Mouse (Mus musculus) hindbrain, embryonic 16.5 days (tissue): ENCODE measurements around the gene Olfml3. TPM values are rescaled to one million over a fixed set of nuclear protein-coding genes. Genes with fewer than 3 reads are reported as not detected.

ENCODE experiments used
- ATAC-seq: fragments of 200-750 bp; cut with Nextera tagmentation; 2 replicates; pipeline ENCODE4 v1.8.0; 2017; ENCODE audit warnings: moderate TSS enrichment, moderate library complexity
- H3K27ac ChIP-seq: fragments of 300-500 bp; sonication (generic); 2 replicates; pipeline ENCODE4 v1.5.1; 2014; ENCODE audit warnings: low read depth, mild to moderate bottlenecking, control low read depth, low read length, moderate library complexity
- H3K27me3 ChIP-seq: fragments of 300-500 bp; sonication (generic); replicated peaks from 2 replicates; pipeline ENCODE4 v1.6.1; 2014; ENCODE audit warnings: low read length; ENCODE audit not compliant: control insufficient read depth, insufficient read depth
- H3K36me3 ChIP-seq: fragments of 300-500 bp; sonication (generic); 2 replicates; pipeline ENCODE4 v1.6.1; 2014; ENCODE audit warnings: mild to moderate bottlenecking, low read length, moderate library complexity, mixed read lengths; ENCODE audit not compliant: control insufficient read depth, insufficient read depth
- H3K4me1 ChIP-seq: fragments of 300-500 bp; sonication (generic); 2 replicates; pipeline ENCODE4 v1.6.1; 2014; ENCODE audit warnings: low read depth, low read length; ENCODE audit not compliant: control insufficient read depth, insufficient read depth
- H3K4me2 ChIP-seq: fragments of 300-500 bp; sonication (generic); 2 replicates; pipeline ENCODE4 v1.6.1; 2014; ENCODE audit warnings: mild to moderate bottlenecking, low read length, control low read depth, moderate library complexity
- H3K4me3 ChIP-seq: fragments of 300-500 bp; sonication (generic); 2 replicates; pipeline ENCODE4 v1.5.1; 2014; ENCODE audit warnings: mild to moderate bottlenecking, low read length, control low read depth, moderate library complexity
- H3K9ac ChIP-seq: fragments of 300-500 bp; sonication (generic); 2 replicates; pipeline ENCODE4 v1.6.1; 2014; ENCODE audit warnings: low read depth, mild to moderate bottlenecking, control low read depth, low read length, moderate library complexity
- H3K9me3 ChIP-seq: fragments of 300-500 bp; sonication (generic); 2 replicates; pipeline ENCODE4 v1.6.1; 2014; ENCODE audit warnings: mild to moderate bottlenecking, low read length, moderate library complexity; ENCODE audit not compliant: control insufficient read depth
- WGBS: fragments of 180-500 bp; shearing (Covaris S2); extraction: QIAGEN DNeasy Blood & Tissue Kit; methylation state at CpG from one replicate; pipeline ENCODE4 v1.1.7; 2014; 5-methylcytosine and 5-hydroxymethylcytosine counted together
- polyA plus RNA-seq: library from polyadenylated mRNA; unstranded; fragments of >200 nt; fragmentation: Nextera tagmentation; extraction: Ambion mirVana; gene quantifications from 2 replicates; pipeline ENCODE4 v1.2.1, GENCODE M21; 2015

The Olfml3 gene
- polyA plus RNA-seq, 1 experiment from 2014 or later = 10.0 TPM

DNA sequence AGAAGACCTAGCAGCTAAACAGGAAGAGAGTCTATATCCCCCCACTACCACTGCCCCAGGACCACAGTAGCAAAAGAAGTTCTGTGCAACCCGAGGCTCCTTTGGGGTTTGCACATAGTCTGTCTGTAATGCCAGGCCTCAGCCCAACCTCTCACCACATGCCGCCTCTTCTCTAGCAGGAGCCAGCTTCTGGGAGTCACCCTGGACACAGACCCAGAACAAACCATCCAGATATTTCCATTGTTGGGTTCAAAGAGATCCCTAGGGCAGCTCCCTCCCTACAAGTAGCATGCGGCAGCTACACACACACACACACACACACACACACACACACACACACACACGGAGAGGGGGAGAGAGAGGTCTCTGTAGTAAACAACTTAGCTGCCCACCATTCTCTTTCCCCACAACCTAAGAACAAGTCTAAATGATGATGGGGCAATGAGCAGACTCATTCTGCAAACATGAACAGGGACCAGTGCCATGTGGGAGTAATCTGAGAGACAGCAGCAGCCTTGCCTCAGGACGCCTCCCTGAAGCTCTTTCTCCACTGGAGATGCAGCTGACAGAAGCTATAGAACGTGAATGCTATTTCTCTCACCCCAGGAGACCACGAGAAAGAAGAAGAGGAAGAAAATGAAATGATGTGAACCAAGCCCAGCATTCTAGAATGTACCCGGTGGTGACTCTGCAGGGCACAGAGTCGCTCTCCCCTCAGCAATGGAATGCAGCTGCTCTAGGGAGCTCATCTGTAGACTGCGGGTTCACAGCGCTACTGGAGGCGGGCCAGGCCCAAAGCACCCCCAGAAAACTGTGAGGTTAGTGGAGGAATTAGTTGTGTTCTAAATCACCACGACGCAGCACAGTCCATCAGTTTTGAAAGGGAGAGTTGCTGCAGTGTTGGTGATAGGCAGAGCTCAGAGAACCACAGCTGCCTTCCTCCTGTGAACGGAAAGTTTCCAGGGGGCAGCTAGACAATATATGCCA is 20.7 kb downstream of the Olfml3 start:
- 23% methylated on average over 15 of the region's 15 CpGs for WGBS
- H3K9me3 ChIP-seq = no peaks in the 10 kb centered on the region
- peaks cover 12% of the 10 kb centered on the region for H3K4me1 ChIP-seq
- no peaks in the 10 kb centered on the region for H3K36me3 ChIP-seq
- H3K4me3 ChIP-seq = no peak overlapping the region
- no peak overlapping the region for H3K9ac ChIP-seq
- peak overlapping the region; percentile 39 for H3K27ac ChIP-seq
- no peak overlapping the region for H3K4me2 ChIP-seq
- ATAC-seq = 0 out of 2 replicates have a peak, but pooled peaks have one; percentile 35
- no peaks in the 10 kb centered on the region for H3K27me3 ChIP-seq

DNA sequence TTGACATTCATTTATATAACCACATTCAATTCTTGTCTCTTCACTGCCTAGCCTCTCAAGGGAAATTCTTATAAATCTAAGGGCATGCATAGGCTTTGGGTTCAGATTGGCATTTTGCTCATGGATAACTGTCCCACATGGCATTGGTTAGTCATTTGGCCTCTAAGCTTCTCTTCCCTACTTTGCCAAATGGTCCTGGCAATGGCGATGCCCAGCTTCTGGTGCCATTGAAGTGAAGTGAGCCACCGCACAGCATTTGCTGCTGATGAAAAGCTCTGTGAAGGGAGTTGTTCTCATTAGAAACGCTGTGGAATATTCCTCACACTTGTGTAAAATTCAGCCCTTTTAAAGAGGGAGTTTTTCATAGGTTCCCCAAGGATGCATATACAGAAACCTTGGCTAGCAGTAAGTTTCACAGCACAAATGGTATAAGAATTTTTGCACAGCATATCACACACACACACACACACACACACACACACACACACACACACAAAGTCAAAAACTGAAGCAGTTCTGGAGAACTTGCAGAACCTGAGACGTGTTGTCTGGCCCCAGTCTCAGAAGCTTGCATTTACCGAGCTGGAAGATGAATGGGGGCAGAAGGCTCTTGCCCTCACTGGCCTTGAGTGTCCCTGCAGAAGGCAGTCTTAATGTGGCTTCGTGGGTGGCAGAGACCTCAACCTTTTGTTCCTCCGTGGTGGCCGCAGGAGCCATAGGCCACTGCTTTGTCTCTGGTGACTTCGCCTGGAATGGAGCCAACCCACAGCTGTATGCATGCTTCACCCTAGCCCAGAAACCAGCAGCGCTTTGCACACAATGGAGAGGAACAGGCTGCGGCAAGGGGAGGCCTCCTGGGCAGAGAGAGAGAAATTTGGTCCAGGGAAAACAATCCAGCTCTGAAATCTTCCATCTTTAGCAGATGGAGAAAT is 21.8 kb downstream of the Olfml3 start:
- Histone ChIP-seq H3K4me3 (no peak overlapping the region), H3K27me3 (no peaks in the 10 kb centered on the region), H3K9me3 (no peaks in the 10 kb centered on the region), H3K36me3 (no peaks in the 10 kb centered on the region), H3K27ac (no peak overlapping the region), H3K4me1 (peaks cover 12% of the 10 kb centered on the region), H3K9ac (no peak overlapping the region), H3K4me2 (no peak overlapping the region)
- ATAC-seq = peak; percentile 66
- 21% methylated on average over 11 of the region's 11 CpGs for WGBS

DNA sequence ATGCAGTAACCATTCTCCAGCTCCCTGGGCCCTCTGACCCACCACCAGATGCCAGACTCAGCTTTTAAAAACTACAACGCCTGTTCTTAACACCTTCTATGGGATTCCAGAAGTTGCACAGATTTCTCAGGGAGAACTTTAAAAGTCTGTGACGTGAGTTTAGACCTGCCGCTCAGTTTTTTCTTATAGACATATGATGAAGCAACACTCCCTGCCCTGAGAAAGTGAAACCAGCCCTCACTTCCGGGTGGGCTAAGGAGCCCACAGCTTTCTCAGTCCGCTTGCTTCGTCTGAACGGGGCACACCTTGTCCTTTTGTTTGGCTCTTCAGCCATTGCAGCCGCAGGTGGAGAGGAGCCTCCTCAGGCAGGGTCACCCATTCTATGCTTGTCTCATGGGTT is 22.9 kb downstream of the Olfml3 start:
- Histone ChIP-seq H3K27ac (no peak overlapping the region), H3K4me1 (peaks cover 12% of the 10 kb centered on the region), H3K4me2 (no peak overlapping the region), H3K9ac (no peak overlapping the region), H3K27me3 (no peaks in the 10 kb centered on the region), H3K9me3 (no peaks in the 10 kb centered on the region), H3K4me3 (no peak overlapping the region), H3K36me3 (no peaks in the 10 kb centered on the region)
- ATAC-seq = no peak
- WGBS = 89% methylated on average over 8 of the region's 8 CpGs

DNA sequence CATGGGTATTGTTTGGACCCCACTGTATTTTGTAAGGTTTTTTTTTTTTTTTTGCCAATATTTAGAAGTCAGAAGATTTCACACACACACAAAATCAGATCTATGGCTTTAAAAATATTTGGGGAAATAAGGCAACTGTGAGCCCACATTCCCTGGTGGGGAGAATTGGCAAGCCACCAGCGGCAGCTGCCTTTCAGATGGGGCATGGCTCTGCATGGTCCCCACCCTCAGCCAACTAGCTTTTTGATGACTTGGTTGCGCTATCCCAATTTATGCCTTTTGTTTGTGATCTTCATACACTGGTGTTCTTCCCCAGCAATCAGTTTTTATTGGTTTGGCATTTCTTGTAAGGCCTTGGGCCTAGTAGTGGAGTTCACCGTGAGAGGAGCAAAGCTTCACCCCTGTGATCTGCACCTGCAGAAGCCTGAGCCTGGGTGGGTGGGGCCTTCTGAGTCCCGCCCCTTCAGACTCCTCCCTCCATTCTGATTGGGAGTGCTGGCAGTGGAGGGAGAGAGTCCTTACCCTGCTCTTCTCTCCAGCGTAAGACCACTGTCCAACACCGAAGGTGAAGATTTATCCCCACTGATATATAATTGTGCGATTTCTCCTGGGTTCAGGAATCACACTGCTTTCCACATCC is 23.4 kb downstream of the Olfml3 start:
- Histone ChIP-seq H3K4me1 (peaks cover 12% of the 10 kb centered on the region), H3K27me3 (no peaks in the 10 kb centered on the region), H3K4me2 (no peak overlapping the region), H3K27ac (no peak overlapping the region), H3K4me3 (no peak overlapping the region), H3K9me3 (no peaks in the 10 kb centered on the region), H3K36me3 (no peaks in the 10 kb centered on the region), H3K9ac (no peak overlapping the region)
- WGBS = 69% methylated on average over 7 of the region's 7 CpGs
- ATAC-seq = no peak

DNA sequence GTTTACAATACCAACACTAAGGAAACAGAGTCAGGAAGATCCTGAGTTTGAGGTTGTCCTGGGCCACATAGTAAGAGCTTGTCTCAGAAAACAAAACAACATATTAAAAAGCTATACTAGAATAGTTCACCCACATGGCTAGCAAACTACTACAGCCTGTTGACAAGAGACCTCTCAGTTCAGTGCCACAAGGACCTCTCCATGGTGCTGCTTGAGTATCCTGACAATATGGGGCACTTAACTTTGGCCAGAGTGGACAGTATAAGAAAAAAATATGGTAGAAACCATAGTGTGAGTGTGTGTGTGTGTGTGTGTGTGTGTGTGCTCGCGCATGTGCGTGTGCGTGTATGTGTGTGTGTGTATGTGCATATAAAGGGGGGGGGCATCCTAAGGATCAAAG is 25.6 kb downstream of the Olfml3 start:
- Histone ChIP-seq H3K4me1 (peaks cover 9% of the 10 kb centered on the region), H3K36me3 (no peaks in the 10 kb centered on the region), H3K27me3 (no peaks in the 10 kb centered on the region), H3K4me2 (no peak overlapping the region), H3K9ac (no peak overlapping the region), H3K27ac (no peak overlapping the region), H3K4me3 (no peak overlapping the region), H3K9me3 (no peaks in the 10 kb centered on the region)
- WGBS = 97% methylated on average over 4 of the region's 4 CpGs
- no peak for ATAC-seq

DNA sequence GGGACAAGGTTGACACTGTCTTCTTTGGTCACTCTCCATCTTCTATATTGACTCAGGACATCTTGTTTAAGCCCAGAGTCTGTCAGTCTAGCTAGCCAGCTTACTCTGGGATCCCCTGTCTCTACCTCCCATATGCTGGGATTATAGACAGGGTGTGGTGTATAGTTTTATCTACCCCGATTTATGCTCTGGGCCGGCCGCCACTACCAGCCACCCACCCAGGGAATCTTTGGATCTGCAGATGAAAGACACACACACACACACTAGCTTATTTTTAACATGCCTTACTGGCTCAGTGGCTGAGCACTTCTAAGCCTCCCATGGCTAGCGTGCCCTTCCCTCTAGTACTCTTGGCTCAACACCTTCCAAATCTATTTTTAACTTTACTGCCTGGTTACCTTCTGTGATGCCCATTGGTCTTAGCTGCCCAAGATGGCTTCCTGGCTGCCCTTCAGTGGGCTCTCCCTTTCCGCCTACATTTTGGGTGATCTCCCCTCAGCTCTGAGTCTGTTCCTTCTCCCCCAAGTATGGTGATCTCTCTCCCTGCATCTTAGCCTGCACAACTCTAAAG is 28.2 kb downstream of the Olfml3 start:
- no peaks in the 10 kb centered on the region for H3K36me3 ChIP-seq
- no peaks in the 10 kb centered on the region for H3K4me1 ChIP-seq
- H3K27me3 ChIP-seq = no peaks in the 10 kb centered on the region
- no peak overlapping the region for H3K27ac ChIP-seq
- H3K9ac ChIP-seq = no peak overlapping the region
- WGBS = 93% methylated on average over 5 of the region's 5 CpGs
- no peak overlapping the region for H3K4me2 ChIP-seq
- H3K9me3 ChIP-seq = no peaks in the 10 kb centered on the region
- ATAC-seq = no peak
- H3K4me3 ChIP-seq = no peak overlapping the region

DNA sequence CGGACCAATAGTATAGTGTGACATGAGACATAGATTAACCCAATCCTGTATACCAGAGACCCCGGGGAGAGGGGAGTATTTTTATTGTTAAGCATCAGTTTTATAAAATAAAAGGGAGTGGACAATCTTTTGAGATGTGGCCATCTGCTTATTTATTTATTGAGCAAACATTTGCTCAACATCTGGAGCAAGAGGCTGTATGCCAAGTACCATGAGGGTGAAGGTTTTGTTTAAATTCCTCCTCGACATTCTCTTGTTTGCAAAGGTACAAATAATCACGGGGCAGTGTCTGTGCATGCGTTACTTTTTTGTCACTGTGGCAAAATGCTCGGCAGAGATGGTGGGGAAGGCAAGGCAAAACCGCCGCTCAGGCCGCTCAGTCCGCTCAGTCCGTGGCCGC is 32.4 kb downstream of the Olfml3 start:
- H3K4me1 ChIP-seq = no peaks in the 10 kb centered on the region
- 88% methylated on average over 12 of the region's 12 CpGs for WGBS
- no peak overlapping the region for H3K4me2 ChIP-seq
- H3K27me3 ChIP-seq = no peaks in the 10 kb centered on the region
- no peaks in the 10 kb centered on the region for H3K9me3 ChIP-seq
- H3K36me3 ChIP-seq = no peaks in the 10 kb centered on the region
- ATAC-seq = no peak
- no peak overlapping the region for H3K9ac ChIP-seq
- H3K27ac ChIP-seq = no peak overlapping the region
- no peak overlapping the region for H3K4me3 ChIP-seq

DNA sequence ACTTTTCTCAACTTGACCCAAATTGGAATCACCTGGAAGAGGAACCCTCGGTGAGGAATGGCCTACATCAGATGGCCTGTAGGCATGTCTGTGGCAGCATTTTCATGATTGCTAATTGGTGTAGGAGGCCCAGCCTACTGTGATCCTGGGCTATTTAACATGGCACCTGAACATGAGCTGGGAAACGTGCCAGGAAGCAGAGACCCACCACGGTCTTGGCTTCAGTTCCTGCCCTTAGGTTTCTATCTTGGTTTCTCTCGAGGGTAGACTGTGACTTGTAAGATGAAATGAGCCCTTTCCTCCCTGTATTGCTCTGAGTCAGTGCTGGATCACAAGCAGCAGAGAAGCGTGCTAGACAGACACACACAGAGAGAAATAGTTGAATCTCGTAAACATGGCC is 33.1 kb downstream of the Olfml3 start:
- Histone ChIP-seq H3K27me3 (no peaks in the 10 kb centered on the region), H3K9ac (no peak overlapping the region), H3K4me1 (no peaks in the 10 kb centered on the region), H3K4me3 (no peak overlapping the region), H3K4me2 (no peak overlapping the region), H3K9me3 (no peaks in the 10 kb centered on the region), H3K36me3 (no peaks in the 10 kb centered on the region), H3K27ac (no peak overlapping the region)
- 65% methylated on average over 6 of the region's 6 CpGs for WGBS
- no peak for ATAC-seq
